Mouse (Mus musculus): ENCODE results near the gene Gm20708.

DNA sequence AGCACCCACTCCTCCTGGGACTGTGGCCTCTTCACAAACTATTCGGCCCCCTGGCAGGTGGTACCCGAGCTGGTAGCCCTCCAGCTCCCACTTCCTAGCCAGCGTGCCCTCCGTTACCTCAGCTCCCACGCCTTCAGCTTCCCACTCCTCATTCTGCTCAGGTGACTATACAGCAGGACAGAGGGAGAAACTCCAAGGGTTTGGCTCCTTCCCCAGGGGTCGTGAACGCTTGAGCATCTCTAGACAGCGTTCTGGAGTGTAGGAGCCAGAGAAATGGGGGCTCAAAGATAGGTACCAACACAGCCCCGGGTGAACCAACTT lies 18.1 kb upstream of the Gm20708 start:
- TF ChIP-seq EP300 (optimal IDR thresholded peaks at IDR 0.05) (no peak), CTCF (IDR thresholded peaks at IDR 0.05; ENCODE audit: low read depth) (no peak)

Measured in stomach, postnatal 0 days (tissue).